Mouse (Mus musculus): ENCODE results near the gene Fbxo42.

The Fbxo42 gene

GRCm38 (mm10) chr4:141147112-141148008, at the start of gene Fbxo42:
Gene Fbxo42, plus strand, starts transcription at chr4:141147913.
- in situ Hi-C loops (cut with MboI, MseI), result no loop called here

GRCm38 (mm10) chr4:141098935-141099334, 48.8 kb upstream of the Fbxo42 start:
- in situ Hi-C loops (cut with MboI, MseI), result no loop called here

GRCm38 (mm10) chr4:141099956-141100355, 47.8 kb upstream of the Fbxo42 start:
- in situ Hi-C loops (cut with MboI, MseI), result loop anchor here (10.0 kb wide), 1 partner anchor 735 kb away; no protein-coding TSS in a partner anchor

- in situ Hi-C loops (cut with MboI, MseI), result loop anchor here (10.0 kb wide), 1 partner anchor 736 kb away; no protein-coding TSS in a partner anchor
These were observed 46.4 kb upstream of the Fbxo42 start for GRCm38 (mm10) chr4:141101291-141101690.

- in situ Hi-C loops (cut with MboI, MseI), result loop anchor here (10.0 kb wide), 1 partner anchor 737 kb away; no protein-coding TSS in a partner anchor
These were observed 45.9 kb upstream of the Fbxo42 start for GRCm38 (mm10) chr4:141101855-141102254.

GRCm38 (mm10) chr4:141106526-141107183, 41.1 kb upstream of the Fbxo42 start:
- in situ Hi-C loops (cut with MboI, MseI), result loop anchor here (10.0 kb wide), 1 partner anchor 742 kb away; no protein-coding TSS in a partner anchor

GRCm38 (mm10) chr4:141108196-141108732, 39.4 kb upstream of the Fbxo42 start:
- in situ Hi-C loops (cut with MboI, MseI), result loop anchor here (10.0 kb wide), 1 partner anchor 743 kb away; no protein-coding TSS in a partner anchor

GRCm38 (mm10) chr4:141113831-141114230, 33.9 kb upstream of the Fbxo42 start:
- in situ Hi-C loops (cut with MboI, MseI), result no loop called here

- in situ Hi-C loops (cut with MboI, MseI), result no loop called here
These were observed 33.2 kb upstream of the Fbxo42 start for GRCm38 (mm10) chr4:141114521-141114981.

GRCm38 (mm10) chr4:141115398-141115797, 32.3 kb upstream of the Fbxo42 start:
- in situ Hi-C loops (cut with MboI, MseI), result no loop called here

GRCm38 (mm10) chr4:141118691-141119090, 29.0 kb upstream of the Fbxo42 start:
- in situ Hi-C loops (cut with MboI, MseI), result no loop called here

GRCm38 (mm10) chr4:141120700-141121099, 27.0 kb upstream of the Fbxo42 start:
- in situ Hi-C loops (cut with MboI, MseI), result no loop called here

- in situ Hi-C loops (cut with MboI, MseI), result no loop called here
These were observed 25.1 kb upstream of the Fbxo42 start for GRCm38 (mm10) chr4:141122663-141123062.

GRCm38 (mm10) chr4:141123065-141123464, 24.6 kb upstream of the Fbxo42 start:
- in situ Hi-C loops (cut with MboI, MseI), result no loop called here

- in situ Hi-C loops (cut with MboI, MseI), result no loop called here
These were observed 18.5 kb upstream of the Fbxo42 start for GRCm38 (mm10) chr4:141129190-141129710.

GRCm38 (mm10) chr4:141130704-141131342, 16.9 kb upstream of the Fbxo42 start:
- in situ Hi-C loops (cut with MboI, MseI), result loop anchor here (5.0 kb wide), 1 partner anchor 44 kb away; the partner anchor contains the start of gene Spata21

GRCm38 (mm10) chr4:141131531-141132061, 16.1 kb upstream of the Fbxo42 start:
- in situ Hi-C loops (cut with MboI, MseI), result loop anchor here (5.0 kb wide), 1 partner anchor 44 kb away; the partner anchor contains the start of gene Spata21

- in situ Hi-C loops (cut with MboI, MseI), result loop anchor here (5.0 kb wide), 1 partner anchor 45 kb away; the partner anchor contains the start of gene Spata21
These were observed 15.5 kb upstream of the Fbxo42 start for GRCm38 (mm10) chr4:141132191-141132590.

- in situ Hi-C loops (cut with MboI, MseI), result loop anchor here (5.0 kb wide), 1 partner anchor 46 kb away; the partner anchor contains the start of gene Spata21
These were observed 14.5 kb upstream of the Fbxo42 start for GRCm38 (mm10) chr4:141133227-141133626.

- in situ Hi-C loops (cut with MboI, MseI), result loop anchor here (5.0 kb wide), 1 partner anchor 47 kb away; the partner anchor contains the start of gene Spata21
These were observed 13.7 kb upstream of the Fbxo42 start for GRCm38 (mm10) chr4:141134031-141134441.
